Mouse (Mus musculus) kidney, embryonic 16.5 days (tissue): ENCODE measurements around the gene Kcnh4. TPM values are rescaled to one million over a fixed set of nuclear protein-coding genes. Genes with fewer than 3 reads are reported as not detected.

Experiments
- ATAC-seq: fragments of 200-750 bp; cut with Nextera tagmentation; 2 replicates; pipeline ENCODE4 v1.8.0; 2017; ENCODE audit warnings: moderate TSS enrichment; ENCODE audit not compliant: low FRiP score, low TSS enrichment
- H3K27ac ChIP-seq: fragments of 300-500 bp; sonication (generic); 2 replicates; pipeline ENCODE4 v1.5.1; 2014; ENCODE audit warnings: low read length
- H3K27me3 ChIP-seq: fragments of 300-500 bp; sonication (generic); 2 replicates; pipeline ENCODE4 v1.6.1; 2014; ENCODE audit warnings: low read length, control low read depth, mixed read lengths; ENCODE audit not compliant: insufficient read depth
- H3K36me3 ChIP-seq: fragments of 300-500 bp; sonication (generic); 2 replicates; pipeline ENCODE4 v1.6.1; 2014; ENCODE audit warnings: low read length, control low read depth, mixed read lengths; ENCODE audit not compliant: insufficient read depth
- H3K4me1 ChIP-seq: fragments of 300-500 bp; sonication (generic); 2 replicates; pipeline ENCODE4 v1.6.1; 2014; ENCODE audit warnings: low read length, control low read depth, mixed read lengths; ENCODE audit not compliant: insufficient read depth
- H3K4me2 ChIP-seq: fragments of 300-500 bp; sonication (generic); replicated peaks from 2 replicates; pipeline ENCODE4 v1.6.1; 2014; ENCODE audit warnings: low read depth, low read length
- H3K4me3 ChIP-seq: fragments of 300-500 bp; sonication (generic); 2 replicates; pipeline ENCODE4 v1.5.1; 2014; ENCODE audit warnings: mild to moderate bottlenecking, low read length
- H3K9ac ChIP-seq: fragments of 300-500 bp; sonication (generic); replicated peaks from 2 replicates; pipeline ENCODE4 v1.6.1; 2014; ENCODE audit warnings: low read length
- H3K9me3 ChIP-seq: fragments of 300-500 bp; sonication (generic); 2 replicates; pipeline ENCODE4 v1.6.1; 2016; ENCODE audit warnings: low read length, control low read depth
- WGBS: fragments of 180-500 bp; shearing (Covaris S2); extraction: QIAGEN DNeasy Blood & Tissue Kit; methylation state at CpG from one replicate; pipeline ENCODE4 v1.1.7; 2014; 5-methylcytosine and 5-hydroxymethylcytosine counted together
- polyA plus RNA-seq: library from polyadenylated mRNA; unstranded; fragments of >200 nt; fragmentation: Nextera tagmentation; extraction: Ambion mirVana; gene quantifications from 2 replicates; pipeline ENCODE4 v1.2.1, GENCODE M21; 2015

The Kcnh4 gene
- polyA plus RNA-seq, 1 experiment from 2014 or later = not detected

GRCm38 (mm10) chr11:100738066-100738604 is 21.6 kb downstream of the Kcnh4 start, which contains the start of gene Rab5c:
Gene Rab5c (minus strand): TSS chr11:100738215.
- H3K4me1 ChIP-seq = peaks cover 18% of the 10 kb centered on the region
- H3K9me3 ChIP-seq = no peaks in the 10 kb centered on the region
- H3K4me3 ChIP-seq = peak within 1 kb of the TSS; percentile 99
- under 1% methylated on average over 39 of the region's 39 CpGs for WGBS
- H3K36me3 ChIP-seq = no peaks in the 10 kb centered on the region
- H3K27me3 ChIP-seq = no peaks in the 10 kb centered on the region
- peak within 1 kb of the TSS; percentile 96 for H3K9ac ChIP-seq
- peak; percentile 99 for ATAC-seq
- H3K4me2 ChIP-seq = peak within 1 kb of the TSS; percentile 72
- 0 out of 2 replicates have a peak within 1 kb of the TSS, but pooled peaks have one; percentile 40 for H3K27ac ChIP-seq

GRCm38 (mm10) chr11:100737105-100737733 is 22.5 kb downstream of the Kcnh4 start:
- Histone ChIP-seq H3K27ac (0 out of 2 replicates have a peak overlapping the region, but pooled peaks have one; percentile 25), H3K27me3 (no peaks in the 10 kb centered on the region), H3K4me3 (peak overlapping the region; percentile 99), H3K36me3 (no peaks in the 10 kb centered on the region), H3K9me3 (no peaks in the 10 kb centered on the region), H3K4me1 (peaks cover 18% of the 10 kb centered on the region), H3K4me2 (peak overlapping the region; percentile 70), H3K9ac (peak overlapping the region; percentile 96)
- ATAC-seq = no peak
- under 1% methylated on average over 13 of the region's 13 CpGs for WGBS

GRCm38 (mm10) chr11:100736746-100737080 is 23.0 kb downstream of the Kcnh4 start:
- peak overlapping the region; percentile 96 for H3K9ac ChIP-seq
- H3K27ac ChIP-seq = 0 out of 2 replicates have a peak overlapping the region, but pooled peaks have one; percentile 25
- H3K27me3 ChIP-seq = no peaks in the 10 kb centered on the region
- no peaks in the 10 kb centered on the region for H3K9me3 ChIP-seq
- WGBS = 75% methylated on average over 4 of the region's 4 CpGs
- no peak for ATAC-seq
- H3K36me3 ChIP-seq = no peaks in the 10 kb centered on the region
- peak overlapping the region; percentile 70 for H3K4me2 ChIP-seq
- peak overlapping the region; percentile 99 for H3K4me3 ChIP-seq
- peaks cover 18% of the 10 kb centered on the region for H3K4me1 ChIP-seq

GRCm38 (mm10) chr11:100735954-100736745 is 23.6 kb downstream of the Kcnh4 start:
- 74% methylated on average over 14 of the region's 14 CpGs for WGBS
- Histone ChIP-seq H3K9ac (no peak overlapping the region; the same call in 1 of the 2 replicates), H3K27me3 (no peaks in the 10 kb centered on the region), H3K27ac (no peak overlapping the region), H3K4me2 (peak overlapping the region; percentile 5; the same call in 1 of the 2 replicates), H3K9me3 (no peaks in the 10 kb centered on the region), H3K36me3 (no peaks in the 10 kb centered on the region), H3K4me1 (peaks cover 18% of the 10 kb centered on the region), H3K4me3 (peak overlapping the region; percentile 99; the same call in 1 of the 2 replicates)
- no peak for ATAC-seq

- 93% methylated on average over 9 of the region's 9 CpGs for WGBS
- H3K9ac ChIP-seq = no peak overlapping the region
- no peaks in the 10 kb centered on the region for H3K9me3 ChIP-seq
- H3K4me1 ChIP-seq = peaks cover 18% of the 10 kb centered on the region
- H3K27me3 ChIP-seq = no peaks in the 10 kb centered on the region
- no peak overlapping the region for H3K4me2 ChIP-seq
- no peak overlapping the region for H3K4me3 ChIP-seq
- no peak overlapping the region for H3K27ac ChIP-seq
- no peaks in the 10 kb centered on the region for H3K36me3 ChIP-seq
- ATAC-seq = no peak
Observed at GRCm38 (mm10) chr11:100735134-100735865, 24.4 kb downstream of the Kcnh4 start.

- no peak overlapping the region for H3K27ac ChIP-seq
- H3K9ac ChIP-seq = no peak overlapping the region
- no peaks in the 10 kb centered on the region for H3K9me3 ChIP-seq
- H3K4me3 ChIP-seq = no peak overlapping the region
- H3K27me3 ChIP-seq = no peaks in the 10 kb centered on the region
- no peak overlapping the region for H3K4me2 ChIP-seq
- 0 out of 2 replicates have a peak, but pooled peaks cover 2% of the 10 kb centered on the region for H3K4me1 ChIP-seq
- peak; percentile 35; the same call in 1 of the 2 replicates for ATAC-seq
- 81% methylated on average over 6 of the region's 6 CpGs for WGBS
- H3K36me3 ChIP-seq = 0 out of 2 replicates have a peak, but pooled peaks cover 4% of the 10 kb centered on the region
Observed at GRCm38 (mm10) chr11:100730477-100731205, 29.1 kb downstream of the Kcnh4 start.

- Histone ChIP-seq H3K4me3 (no peak overlapping the region), H3K27me3 (no peaks in the 10 kb centered on the region), H3K27ac (no peak overlapping the region), H3K4me1 (peaks cover 6% of the 10 kb centered on the region; the same call in 1 of the 2 replicates), H3K4me2 (no peak overlapping the region), H3K36me3 (0 out of 2 replicates have a peak, but pooled peaks cover 4% of the 10 kb centered on the region), H3K9me3 (no peaks in the 10 kb centered on the region), H3K9ac (no peak overlapping the region)
- WGBS = 77% methylated on average over 4 of the region's 4 CpGs
- ATAC-seq = no peak
Observed at GRCm38 (mm10) chr11:100729976-100730375, 29.8 kb downstream of the Kcnh4 start.

GRCm38 (mm10) chr11:100728601-100729000 is 31.1 kb downstream of the Kcnh4 start:
- 83% methylated on average over 6 of the region's 6 CpGs for WGBS
- ATAC-seq = no peak
- H3K4me1 ChIP-seq = peaks cover 11% of the 10 kb centered on the region; the same call in 1 of the 2 replicates
- no peaks in the 10 kb centered on the region for H3K27me3 ChIP-seq
- no peak overlapping the region for H3K9ac ChIP-seq
- H3K36me3 ChIP-seq = 0 out of 2 replicates have a peak, but pooled peaks cover 4% of the 10 kb centered on the region
- H3K4me3 ChIP-seq = no peak overlapping the region
- H3K9me3 ChIP-seq = no peaks in the 10 kb centered on the region
- no peak overlapping the region for H3K27ac ChIP-seq
- H3K4me2 ChIP-seq = no peak overlapping the region

GRCm38 (mm10) chr11:100727201-100727600 is 32.5 kb downstream of the Kcnh4 start:
- no peak for ATAC-seq
- WGBS = 93% methylated on average over 3 of the region's 3 CpGs
- H3K9ac ChIP-seq = no peak overlapping the region
- no peaks in the 10 kb centered on the region for H3K27me3 ChIP-seq
- H3K36me3 ChIP-seq = 0 out of 2 replicates have a peak, but pooled peaks cover 4% of the 10 kb centered on the region
- H3K4me1 ChIP-seq = peaks cover 21% of the 10 kb centered on the region
- no peak overlapping the region for H3K4me3 ChIP-seq
- no peak overlapping the region for H3K4me2 ChIP-seq
- no peaks in the 10 kb centered on the region for H3K9me3 ChIP-seq
- no peak overlapping the region for H3K27ac ChIP-seq
